Mouse (Mus musculus) intestine, embryonic 16.5 days (tissue): ENCODE measurements around the gene A630076J17Rik. TPM values are rescaled to one million over a fixed set of nuclear protein-coding genes. Genes with fewer than 3 reads are reported as not detected.
A peak's percentile ranks its signal among the peaks of the same experiment; 100 is the strongest.

ENCODE experiments used
- ATAC-seq: fragments of 200-750 bp; cut with Nextera tagmentation; 2 replicates; pipeline ENCODE4 v1.8.0; 2017; ENCODE audit warnings: moderate TSS enrichment, moderate library complexity
- H3K27ac ChIP-seq: fragments of 300-500 bp; sonication (generic); 2 replicates; pipeline ENCODE4 v1.5.1; 2014; ENCODE audit warnings: mild to moderate bottlenecking, low read length
- H3K27me3 ChIP-seq: fragments of 300-500 bp; sonication (generic); replicated peaks from 2 replicates; pipeline ENCODE4 v1.6.1; 2014; ENCODE audit warnings: low read length, control low read depth, mixed read lengths; ENCODE audit not compliant: control insufficient read depth, insufficient read depth
- H3K36me3 ChIP-seq: fragments of 300-500 bp; sonication (generic); 2 replicates; pipeline ENCODE4 v1.6.1; 2014; ENCODE audit warnings: low read length, control low read depth; ENCODE audit not compliant: control insufficient read depth, insufficient read depth
- H3K4me1 ChIP-seq: fragments of 300-500 bp; sonication (generic); 2 replicates; pipeline ENCODE4 v1.6.1; 2014; ENCODE audit warnings: low read length, control low read depth, mixed read lengths; ENCODE audit not compliant: control insufficient read depth, insufficient read depth
- H3K4me2 ChIP-seq: fragments of 300-500 bp; sonication (generic); 2 replicates; pipeline ENCODE4 v1.6.1; 2014; ENCODE audit warnings: low read depth, low read length, control low read depth
- H3K4me3 ChIP-seq: fragments of 300-500 bp; sonication (generic); 2 replicates; pipeline ENCODE4 v1.5.1; 2014; ENCODE audit warnings: mild to moderate bottlenecking, low read length
- H3K9ac ChIP-seq: fragments of 300-500 bp; sonication (generic); 2 replicates; pipeline ENCODE4 v1.6.1; 2014; ENCODE audit warnings: low read depth, low read length
- H3K9me3 ChIP-seq: fragments of 300-500 bp; sonication (generic); 2 replicates; pipeline ENCODE4 v1.6.1; 2016; ENCODE audit warnings: low read length, control low read depth; ENCODE audit not compliant: control insufficient read depth
- WGBS: fragments of 180-500 bp; shearing (Covaris S2); extraction: QIAGEN DNeasy Blood & Tissue Kit; methylation state at CpG from one replicate; pipeline ENCODE4 v1.1.7; 2014; 5-methylcytosine and 5-hydroxymethylcytosine counted together
- polyA plus RNA-seq: library from polyadenylated mRNA; unstranded; fragments of >200 nt; fragmentation: Nextera tagmentation; extraction: Ambion mirVana; gene quantifications from 2 replicates; pipeline ENCODE4 v1.2.1, GENCODE M21; 2015

A630076J17Rik gene
- polyA plus RNA-seq, 1 experiment from 2014 or later, result not detected

GRCm38 (mm10) chr3:107205170-107205569, 25.2 kb upstream of the A630076J17Rik start:
- H3K36me3 ChIP-seq, result no peaks in the 10 kb centered on the region
- no peaks in the 10 kb centered on the region for H3K9me3 ChIP-seq
- H3K4me1 ChIP-seq, result no peaks in the 10 kb centered on the region
- H3K4me2 ChIP-seq, result no peak overlapping the region
- no peak overlapping the region for H3K27ac ChIP-seq
- no peak overlapping the region for H3K4me3 ChIP-seq
- H3K27me3 ChIP-seq, result no peaks in the 10 kb centered on the region
- no peak for ATAC-seq
- no peak overlapping the region for H3K9ac ChIP-seq

GRCm38 (mm10) chr3:107205994-107206393, 24.4 kb upstream of the A630076J17Rik start:
- no peaks in the 10 kb centered on the region for H3K36me3 ChIP-seq
- no peak overlapping the region for H3K4me3 ChIP-seq
- H3K9me3 ChIP-seq, result no peaks in the 10 kb centered on the region
- no peak overlapping the region for H3K9ac ChIP-seq
- no peaks in the 10 kb centered on the region for H3K4me1 ChIP-seq
- H3K27ac ChIP-seq, result no peak overlapping the region
- H3K27me3 ChIP-seq, result no peaks in the 10 kb centered on the region
- peak; percentile 41; the same call in 1 of the 2 replicates for ATAC-seq
- WGBS, result 4% methylated on average over 4 of the region's 4 CpGs
- H3K4me2 ChIP-seq, result no peak overlapping the region

- no peak overlapping the region for H3K9ac ChIP-seq
- no peak overlapping the region for H3K4me3 ChIP-seq
- H3K4me1 ChIP-seq, result no peaks in the 10 kb centered on the region
- no peaks in the 10 kb centered on the region for H3K9me3 ChIP-seq
- peak; percentile 69 for ATAC-seq
- H3K36me3 ChIP-seq, result no peaks in the 10 kb centered on the region
- H3K4me2 ChIP-seq, result no peak overlapping the region
- H3K27me3 ChIP-seq, result no peaks in the 10 kb centered on the region
- 34% methylated on average over 4 of the region's 4 CpGs for WGBS
- H3K27ac ChIP-seq, result no peak overlapping the region
Observed at GRCm38 (mm10) chr3:107206490-107207150, 23.8 kb upstream of the A630076J17Rik start.

- Histone ChIP-seq H3K36me3 (no peaks in the 10 kb centered on the region), H3K4me1 (no peaks in the 10 kb centered on the region), H3K9ac (no peak overlapping the region), H3K27me3 (no peaks in the 10 kb centered on the region), H3K4me2 (no peak overlapping the region), H3K27ac (no peak overlapping the region), H3K4me3 (no peak overlapping the region), H3K9me3 (no peaks in the 10 kb centered on the region)
- WGBS, result 70% methylated on average over 7 of the region's 7 CpGs
- ATAC-seq, result no peak
Observed at GRCm38 (mm10) chr3:107207625-107208253, 22.7 kb upstream of the A630076J17Rik start.

- 81% methylated on average over 5 of the region's 5 CpGs for WGBS
- ATAC-seq, result no peak
- no peaks in the 10 kb centered on the region for H3K36me3 ChIP-seq
- H3K9ac ChIP-seq, result no peak overlapping the region
- peaks cover 4% of the 10 kb centered on the region; the same call in 1 of the 2 replicates for H3K4me1 ChIP-seq
- no peaks in the 10 kb centered on the region for H3K27me3 ChIP-seq
- H3K9me3 ChIP-seq, result no peaks in the 10 kb centered on the region
- no peak overlapping the region for H3K27ac ChIP-seq
- H3K4me3 ChIP-seq, result no peak overlapping the region
- H3K4me2 ChIP-seq, result no peak overlapping the region
Observed at GRCm38 (mm10) chr3:107214606-107215005, 15.8 kb upstream of the A630076J17Rik start.

- peak; percentile 95 for ATAC-seq
- H3K36me3 ChIP-seq, result no peaks in the 10 kb centered on the region
- H3K27me3 ChIP-seq, result no peaks in the 10 kb centered on the region
- H3K4me2 ChIP-seq, result no peak overlapping the region; the same call in 1 of the 2 replicates
- WGBS, result 49% methylated on average over 8 of the region's 8 CpGs
- H3K27ac ChIP-seq, result peak overlapping the region; percentile 17
- no peak overlapping the region for H3K9ac ChIP-seq
- no peaks in the 10 kb centered on the region for H3K9me3 ChIP-seq
- H3K4me3 ChIP-seq, result no peak overlapping the region
- H3K4me1 ChIP-seq, result peaks cover 4% of the 10 kb centered on the region; the same call in 1 of the 2 replicates
Observed at GRCm38 (mm10) chr3:107216400-107217100, 13.9 kb upstream of the A630076J17Rik start.

- Histone ChIP-seq H3K9me3 (no peaks in the 10 kb centered on the region), H3K4me2 (no peak overlapping the region; the same call in 1 of the 2 replicates), H3K36me3 (no peaks in the 10 kb centered on the region), H3K9ac (no peak overlapping the region), H3K27me3 (no peaks in the 10 kb centered on the region), H3K4me3 (no peak overlapping the region), H3K27ac (peak overlapping the region; percentile 17; the same call in 1 of the 2 replicates), H3K4me1 (peaks cover 4% of the 10 kb centered on the region; the same call in 1 of the 2 replicates)
- peak; percentile 61 for ATAC-seq
- WGBS, result 62% methylated on average over 3 of the region's 3 CpGs
Observed at GRCm38 (mm10) chr3:107217101-107217480, 13.3 kb upstream of the A630076J17Rik start.

- Histone ChIP-seq H3K4me2 (no peak overlapping the region), H3K9ac (no peak overlapping the region), H3K27me3 (no peaks in the 10 kb centered on the region), H3K4me3 (no peak overlapping the region), H3K4me1 (peaks cover 4% of the 10 kb centered on the region; the same call in 1 of the 2 replicates), H3K9me3 (no peaks in the 10 kb centered on the region), H3K36me3 (no peaks in the 10 kb centered on the region), H3K27ac (no peak overlapping the region)
- WGBS, result 87% methylated on average over 7 of the region's 7 CpGs
- ATAC-seq, result no peak
Observed at GRCm38 (mm10) chr3:107218572-107218971, 11.8 kb upstream of the A630076J17Rik start.

- 66% methylated on average over 10 of the region's 10 CpGs for WGBS
- Histone ChIP-seq H3K9me3 (no peaks in the 10 kb centered on the region), H3K27me3 (no peaks in the 10 kb centered on the region), H3K36me3 (no peaks in the 10 kb centered on the region), H3K4me3 (no peak within 1 kb of the TSS), H3K27ac (no peak within 1 kb of the TSS), H3K4me1 (no peaks in the 10 kb centered on the region), H3K9ac (no peak within 1 kb of the TSS), H3K4me2 (no peak within 1 kb of the TSS)
- ATAC-seq, result no peak
Observed at GRCm38 (mm10) chr3:107221608-107222007, 8.8 kb upstream of the A630076J17Rik start, which contains the start of gene Cym. Gene Cym (minus strand): TSS chr3:107221732.
